Mouse (Mus musculus): ENCODE results near the gene Ap4e1.
"Not testable (repeated sequence)": the region's sequence is repeated elsewhere in the genome, so short reads cannot be mapped to it uniquely, and the experiment has no call there.

DNA sequence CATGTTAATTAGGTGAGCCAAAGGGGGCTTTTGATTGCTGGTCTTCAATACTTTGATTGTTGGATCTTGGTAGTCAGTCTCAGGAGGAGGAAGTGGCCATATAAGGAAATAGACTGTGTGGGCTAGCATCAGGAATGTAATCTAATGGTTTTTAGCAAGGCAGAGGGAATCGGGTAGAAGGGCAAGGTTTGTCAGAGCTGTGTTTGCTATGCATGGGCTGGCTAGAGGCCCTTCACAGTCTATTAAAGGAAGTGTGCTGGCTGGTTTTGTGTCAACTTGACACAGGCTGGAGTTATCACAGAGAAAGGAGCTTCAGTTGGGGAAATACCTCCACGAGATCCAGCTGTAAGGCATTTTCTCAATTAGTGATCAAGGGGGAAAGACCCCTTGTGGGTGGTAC is 70.5 kb downstream of the Ap4e1 start:
- not testable (repeated sequence) for TF ChIP-seq GATA1 (IDR thresholded peaks at IDR 0.05; ENCODE audit: borderline replicate concordance, low read length); FLI1 (IDR thresholded peaks at IDR 0.05; ENCODE audit: low read length)
